Mouse (Mus musculus) right cerebral cortex, postnatal 36 days (tissue): ENCODE results near the gene Lrrc75a.

Experiments
- DNase-seq, 2 experiments: peaks; one replicate each; pipeline ENCODE4 v3.0.0; 2022; ENCODE audit warnings: low spot score in 2 of 2, mixed read lengths in 1 of 2

The Lrrc75a gene

GRCm38 (mm10) chr11:62601732-62602618 is 46.3 kb downstream of the Lrrc75a start:
- DNase-seq, result no peak

- no peak for DNase-seq
Measured at GRCm38 (mm10) chr11:62598571-62598970, 49.8 kb downstream of the Lrrc75a start.

- DNase-seq, result no peak
Measured at GRCm38 (mm10) chr11:62591904-62592575, 56.3 kb downstream of the Lrrc75a start.

GRCm38 (mm10) chr11:62591026-62591425 is 57.3 kb downstream of the Lrrc75a start:
- no peak for DNase-seq

- DNase-seq, result no peak
Measured at GRCm38 (mm10) chr11:62589391-62589790, 58.9 kb downstream of the Lrrc75a start.

GRCm38 (mm10) chr11:62587034-62587433 is 61.3 kb downstream of the Lrrc75a start:
- DNase-seq, result no peak

- no peak for DNase-seq
Measured at GRCm38 (mm10) chr11:62584671-62585206, 63.6 kb downstream of the Lrrc75a start.

GRCm38 (mm10) chr11:62583031-62583430 is 65.3 kb downstream of the Lrrc75a start:
- no peak for DNase-seq

- no peak for DNase-seq
Measured at GRCm38 (mm10) chr11:62576530-62577152, 71.7 kb downstream of the Lrrc75a start.

GRCm38 (mm10) chr11:62575659-62576438 is 72.5 kb downstream of the Lrrc75a start:
- peak; percentile 49 to 62 for DNase-seq

GRCm38 (mm10) chr11:62575297-62575658 is 73.0 kb downstream of the Lrrc75a start:
- DNase-seq, result peak; percentile 74 to 77

- no peak for DNase-seq
Measured at GRCm38 (mm10) chr11:62574703-62575085, 73.6 kb downstream of the Lrrc75a start.

- DNase-seq, result no peak
Measured at GRCm38 (mm10) chr11:62573959-62574702, 74.2 kb downstream of the Lrrc75a start, which contains the start of gene Trpv2. Gene Trpv2 (plus strand): TSS chr11:62574486.

GRCm38 (mm10) chr11:62568300-62568699 is 80.0 kb downstream of the Lrrc75a start:
- no peak for DNase-seq

- no peak for DNase-seq
Measured at GRCm38 (mm10) chr11:62566211-62566610, 82.1 kb downstream of the Lrrc75a start.

- no peak for DNase-seq
Measured at GRCm38 (mm10) chr11:62565747-62566146, 82.6 kb downstream of the Lrrc75a start.

GRCm38 (mm10) chr11:62563590-62563989 is 84.7 kb downstream of the Lrrc75a start:
- no peak for DNase-seq

GRCm38 (mm10) chr11:62560463-62561016 is 87.8 kb downstream of the Lrrc75a start:
- DNase-seq, result no peak

GRCm38 (mm10) chr11:62558961-62559646 is 89.2 kb downstream of the Lrrc75a start:
- no peak for DNase-seq

- DNase-seq, result no peak
Measured at GRCm38 (mm10) chr11:62558152-62558551, 90.2 kb downstream of the Lrrc75a start.
